Mouse (Mus musculus): ENCODE data around the gene Bpifb2. TPM values are rescaled to one million over a fixed set of nuclear protein-coding genes. Genes with fewer than 3 reads are reported as not detected.

The Bpifb2 gene
- polyA plus RNA-seq, 1 experiment from 2014 or later: not detected

DNA sequence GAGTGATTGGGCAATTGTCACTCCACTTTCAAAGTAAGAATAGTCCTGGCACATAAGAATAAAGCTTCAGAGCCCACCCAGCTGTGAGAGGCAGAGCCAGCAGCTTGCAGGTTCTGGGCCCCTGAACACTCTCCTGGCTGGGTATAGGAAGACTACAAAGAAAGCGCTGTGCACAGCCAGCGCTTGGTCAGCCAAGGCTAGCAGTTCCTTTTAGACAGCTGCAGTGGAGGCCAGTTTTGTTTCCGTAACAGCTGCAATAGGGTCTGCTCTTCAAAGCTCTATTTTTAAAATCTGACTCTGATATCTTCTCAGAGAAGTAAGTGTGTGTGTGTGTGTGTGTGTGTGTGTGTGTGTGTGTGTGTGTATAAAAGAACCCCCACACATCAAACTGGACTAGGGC, 12.9 kb upstream of the Bpifb2 start:
- Histone ChIP-seq H3K9me3 (replicated peaks) (no peaks in the 10 kb centered on the region), H3K9ac (no peak overlapping the region), H3K36me3 (no peaks in the 10 kb centered on the region), H3K4me1 (no peaks in the 10 kb centered on the region), H3K4me3 (replicated peaks) (no peak overlapping the region), H3K27me3 (no peaks in the 10 kb centered on the region), H3K27ac (no peak overlapping the region), H3K4me2 (no peak overlapping the region)
- 72% methylated on average over 3 of the region's 3 CpGs for WGBS
- ATAC-seq (replicated peaks; ENCODE audit: low FRiP score): no peak

- no peak within 1 kb of the TSS for H3K4me3 ChIP-seq (replicated peaks)
- no peak within 1 kb of the TSS for H3K27ac ChIP-seq
- no peaks in the 10 kb centered on the region for H3K9me3 ChIP-seq (replicated peaks)
- no peak within 1 kb of the TSS for H3K4me2 ChIP-seq
- WGBS: 91% methylated on average over 4 of the region's 4 CpGs
- H3K36me3 ChIP-seq: no peaks in the 10 kb centered on the region
- H3K27me3 ChIP-seq: no peaks in the 10 kb centered on the region
- no peaks in the 10 kb centered on the region for H3K4me1 ChIP-seq
- H3K9ac ChIP-seq: no peak within 1 kb of the TSS
- ATAC-seq (replicated peaks; ENCODE audit: low FRiP score): no peak
These were observed 3.9 kb upstream of the Bpifb2 start, which contains the start of gene Sun5 for GRCm38 (mm10) chr2:153870984-153871383. Gene Sun5 (minus strand): TSS chr2:153871084.

DNA sequence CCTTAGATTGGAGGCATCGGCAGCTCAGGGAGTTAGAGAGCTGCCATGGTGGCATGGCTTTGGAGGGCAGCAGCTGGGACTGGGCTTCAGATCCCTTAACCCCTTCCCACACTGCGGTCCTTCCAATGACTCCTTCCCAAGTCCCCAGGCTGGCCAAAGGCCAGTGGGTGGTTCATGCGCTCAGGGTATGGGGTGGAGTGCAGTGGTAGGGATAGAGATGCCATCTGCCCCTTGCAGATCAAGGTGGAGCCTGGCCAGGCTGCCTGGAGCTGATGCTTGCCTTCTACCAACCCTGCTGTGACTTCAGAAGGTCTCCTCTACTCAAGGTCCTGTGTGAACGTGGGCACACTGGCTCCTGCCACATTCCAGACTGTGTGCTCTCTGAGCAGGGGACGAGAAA, 24.3 kb downstream of the Bpifb2 start:
- Histone ChIP-seq H3K9ac (no peak overlapping the region), H3K4me3 (replicated peaks) (no peak overlapping the region), H3K27me3 (no peaks in the 10 kb centered on the region), H3K4me2 (no peak overlapping the region), H3K27ac (no peak overlapping the region), H3K4me1 (no peaks in the 10 kb centered on the region), H3K36me3 (no peaks in the 10 kb centered on the region), H3K9me3 (replicated peaks) (no peaks in the 10 kb centered on the region)
- 81% methylated on average over 5 of the region's 5 CpGs for WGBS
- ATAC-seq (replicated peaks; ENCODE audit: low FRiP score): no peak

GRCm38 (mm10) chr2:153900088-153900487, 25.2 kb downstream of the Bpifb2 start, which contains the start of gene Bpifb6:
Gene Bpifb6 (plus strand): TSS chr2:153900388.
- Histone ChIP-seq H3K9ac (no peak within 1 kb of the TSS), H3K36me3 (no peaks in the 10 kb centered on the region), H3K9me3 (replicated peaks) (no peaks in the 10 kb centered on the region), H3K4me2 (no peak within 1 kb of the TSS), H3K27me3 (no peaks in the 10 kb centered on the region), H3K27ac (no peak within 1 kb of the TSS), H3K4me1 (no peaks in the 10 kb centered on the region), H3K4me3 (replicated peaks) (no peak within 1 kb of the TSS)
- WGBS: 71% methylated on average over 4 of the region's 4 CpGs
- no peak for ATAC-seq (replicated peaks; ENCODE audit: low FRiP score)

DNA sequence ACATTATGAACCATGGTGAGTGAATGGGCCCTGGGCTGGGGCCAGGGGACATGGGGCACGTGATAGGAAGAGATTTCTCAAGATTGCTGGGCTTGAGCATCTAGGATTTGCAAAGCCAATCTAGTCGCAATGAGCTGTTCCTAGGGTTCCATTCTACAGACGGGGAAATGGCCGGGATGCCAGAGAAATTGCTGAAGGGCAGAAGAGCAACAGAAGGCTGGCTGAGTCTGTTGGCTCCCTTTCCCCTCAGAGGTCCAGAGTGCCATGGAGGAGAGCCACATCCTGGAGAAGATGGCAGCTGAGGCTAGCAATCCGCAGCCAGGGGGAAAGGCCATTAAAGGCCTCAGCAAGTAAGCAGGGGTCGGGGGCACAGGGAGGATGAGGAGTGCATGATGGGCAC, 27.9 kb downstream of the Bpifb2 start:
- Histone ChIP-seq H3K27ac (no peak overlapping the region), H3K4me3 (replicated peaks) (no peak overlapping the region), H3K4me2 (no peak overlapping the region), H3K27me3 (no peaks in the 10 kb centered on the region), H3K36me3 (no peaks in the 10 kb centered on the region), H3K9ac (no peak overlapping the region), H3K9me3 (replicated peaks) (no peaks in the 10 kb centered on the region), H3K4me1 (no peaks in the 10 kb centered on the region)
- 75% methylated on average over 6 of the region's 6 CpGs for WGBS
- no peak for ATAC-seq (replicated peaks; ENCODE audit: low FRiP score)

- H3K4me3 ChIP-seq (replicated peaks): no peak overlapping the region
- WGBS: 86% methylated on average over 4 of the region's 4 CpGs
- H3K36me3 ChIP-seq: no peaks in the 10 kb centered on the region
- no peaks in the 10 kb centered on the region for H3K9me3 ChIP-seq (replicated peaks)
- H3K27ac ChIP-seq: no peak overlapping the region
- no peaks in the 10 kb centered on the region for H3K4me1 ChIP-seq
- no peaks in the 10 kb centered on the region for H3K27me3 ChIP-seq
- no peak for ATAC-seq (replicated peaks; ENCODE audit: low FRiP score)
- H3K9ac ChIP-seq: no peak overlapping the region
- no peak overlapping the region for H3K4me2 ChIP-seq
These were observed 31.8 kb downstream of the Bpifb2 start for GRCm38 (mm10) chr2:153906626-153907025.

DNA sequence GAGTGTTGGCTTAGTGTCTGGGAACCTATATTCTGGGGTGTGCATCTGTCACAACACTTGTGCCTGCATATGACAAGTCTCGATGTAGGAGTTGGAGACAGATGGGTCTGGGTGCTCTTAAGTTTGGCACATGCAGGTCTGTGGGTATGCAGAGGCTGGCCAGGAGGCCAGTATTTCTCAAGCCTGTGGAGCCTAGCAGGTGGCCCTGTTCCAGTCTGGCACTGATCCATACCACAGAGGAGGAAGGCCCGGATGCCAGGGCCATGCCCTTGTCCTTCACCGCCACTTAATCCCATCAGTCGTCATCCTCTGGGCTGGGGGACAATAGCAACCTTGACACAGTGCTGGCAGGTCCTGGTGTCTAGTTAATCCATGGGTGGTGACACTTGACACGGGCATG, 39.3 kb downstream of the Bpifb2 start:
- Histone ChIP-seq H3K9ac (no peak overlapping the region), H3K9me3 (replicated peaks) (no peaks in the 10 kb centered on the region), H3K4me2 (no peak overlapping the region), H3K36me3 (no peaks in the 10 kb centered on the region), H3K27me3 (no peaks in the 10 kb centered on the region), H3K4me3 (replicated peaks) (no peak overlapping the region), H3K27ac (no peak overlapping the region), H3K4me1 (no peaks in the 10 kb centered on the region)
- 63% methylated on average over 5 of the region's 5 CpGs for WGBS
- no peak for ATAC-seq (replicated peaks; ENCODE audit: low FRiP score)

DNA sequence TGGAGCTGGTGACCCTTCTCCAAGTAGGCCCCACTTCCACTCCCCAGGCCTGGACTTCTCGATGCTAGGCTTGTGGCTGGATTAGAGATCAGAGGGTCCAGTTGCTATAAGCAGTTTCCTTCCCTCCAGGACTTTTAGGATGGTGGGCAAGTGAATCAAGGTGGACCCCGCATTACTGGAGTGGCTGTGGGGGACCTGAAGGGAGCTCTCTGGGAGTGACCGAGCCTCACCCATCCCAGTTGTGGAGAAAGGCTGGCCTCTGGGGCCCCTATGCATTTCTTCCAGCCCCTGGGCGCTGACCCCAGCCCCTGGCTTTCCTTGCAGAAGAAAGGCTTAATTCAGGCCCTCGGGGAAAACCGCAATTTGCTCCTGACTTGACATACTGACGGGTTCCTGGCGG, 43.1 kb downstream of the Bpifb2 start, which contains the start of gene Bpifb3:
Bpifb3 (plus strand) TSS at position 301 of the 400 bp plus-strand sequence.
- ATAC-seq (replicated peaks; ENCODE audit: low FRiP score): no peak
- H3K27ac ChIP-seq: no peak within 1 kb of the TSS
- H3K9me3 ChIP-seq (replicated peaks): no peaks in the 10 kb centered on the region
- no peaks in the 10 kb centered on the region for H3K27me3 ChIP-seq
- no peaks in the 10 kb centered on the region for H3K4me1 ChIP-seq
- H3K36me3 ChIP-seq: no peaks in the 10 kb centered on the region
- no peak within 1 kb of the TSS for H3K4me2 ChIP-seq
- H3K9ac ChIP-seq: no peak within 1 kb of the TSS
- no peak within 1 kb of the TSS for H3K4me3 ChIP-seq (replicated peaks)
- 73% methylated on average over 8 of the region's 8 CpGs for WGBS

DNA sequence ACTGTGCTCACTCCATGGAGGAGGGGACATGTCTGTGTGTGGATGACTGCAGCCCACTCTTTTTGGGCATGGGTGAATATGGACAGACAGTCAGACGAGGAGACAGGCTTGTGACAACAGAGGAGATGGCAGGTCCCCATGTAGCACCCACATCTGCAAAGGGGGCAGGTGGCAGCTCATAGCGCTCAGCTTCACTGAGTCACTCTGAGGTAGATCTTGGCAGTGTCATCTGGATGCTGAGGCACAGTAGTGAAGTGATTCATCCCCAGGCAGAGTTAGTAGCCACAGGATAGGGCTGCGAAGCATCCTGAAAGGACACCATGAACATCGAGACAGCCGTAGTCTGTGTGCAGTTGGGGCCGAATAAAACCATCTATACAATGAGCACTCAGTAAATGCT, 46.4 kb downstream of the Bpifb2 start:
- Histone ChIP-seq H3K27me3 (no peaks in the 10 kb centered on the region), H3K4me3 (replicated peaks) (no peak overlapping the region), H3K9me3 (replicated peaks) (no peaks in the 10 kb centered on the region), H3K36me3 (no peaks in the 10 kb centered on the region), H3K9ac (no peak overlapping the region), H3K27ac (no peak overlapping the region), H3K4me2 (no peak overlapping the region), H3K4me1 (no peaks in the 10 kb centered on the region)
- ATAC-seq (replicated peaks; ENCODE audit: low FRiP score): no peak
- 85% methylated on average over 6 of the region's 6 CpGs for WGBS

- no peak overlapping the region for H3K27ac ChIP-seq
- H3K4me2 ChIP-seq: no peak overlapping the region
- no peaks in the 10 kb centered on the region for H3K4me1 ChIP-seq
- H3K4me3 ChIP-seq (replicated peaks): no peak overlapping the region
- ATAC-seq (replicated peaks; ENCODE audit: low FRiP score): no peak
- H3K36me3 ChIP-seq: no peaks in the 10 kb centered on the region
- no peak overlapping the region for H3K9ac ChIP-seq
- no peaks in the 10 kb centered on the region for H3K27me3 ChIP-seq
- WGBS: 46% methylated on average over 3 of the region's 3 CpGs
- no peaks in the 10 kb centered on the region for H3K9me3 ChIP-seq (replicated peaks)
These were observed 55.1 kb downstream of the Bpifb2 start for GRCm38 (mm10) chr2:153929871-153930413.

DNA sequence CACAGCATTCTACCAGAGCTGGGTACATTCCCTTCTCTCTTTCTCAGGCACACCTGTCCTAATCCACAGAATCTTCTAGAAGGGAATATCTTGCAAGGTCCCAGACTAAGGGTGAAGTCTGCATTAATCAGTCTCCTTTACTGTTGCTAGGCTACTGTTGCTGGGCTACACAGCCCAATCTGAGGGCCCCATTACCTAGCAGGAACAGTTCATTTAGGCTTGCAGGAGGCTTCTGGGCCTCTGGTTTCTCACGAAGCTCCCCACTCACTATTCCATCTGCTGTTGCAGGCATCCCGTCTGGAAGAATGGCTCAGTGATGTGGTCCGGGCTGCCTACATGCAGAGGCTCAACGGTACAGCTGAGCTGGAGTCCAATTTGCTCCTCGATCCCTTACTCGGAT, 56.3 kb downstream of the Bpifb2 start:
- no peak for ATAC-seq (replicated peaks; ENCODE audit: low FRiP score)
- no peak overlapping the region for H3K27ac ChIP-seq
- H3K36me3 ChIP-seq: no peaks in the 10 kb centered on the region
- no peaks in the 10 kb centered on the region for H3K27me3 ChIP-seq
- WGBS: 80% methylated on average over 6 of the region's 6 CpGs
- no peak overlapping the region for H3K4me2 ChIP-seq
- H3K4me1 ChIP-seq: no peaks in the 10 kb centered on the region
- H3K9ac ChIP-seq: no peak overlapping the region
- no peak overlapping the region for H3K4me3 ChIP-seq (replicated peaks)
- H3K9me3 ChIP-seq (replicated peaks): no peaks in the 10 kb centered on the region

DNA sequence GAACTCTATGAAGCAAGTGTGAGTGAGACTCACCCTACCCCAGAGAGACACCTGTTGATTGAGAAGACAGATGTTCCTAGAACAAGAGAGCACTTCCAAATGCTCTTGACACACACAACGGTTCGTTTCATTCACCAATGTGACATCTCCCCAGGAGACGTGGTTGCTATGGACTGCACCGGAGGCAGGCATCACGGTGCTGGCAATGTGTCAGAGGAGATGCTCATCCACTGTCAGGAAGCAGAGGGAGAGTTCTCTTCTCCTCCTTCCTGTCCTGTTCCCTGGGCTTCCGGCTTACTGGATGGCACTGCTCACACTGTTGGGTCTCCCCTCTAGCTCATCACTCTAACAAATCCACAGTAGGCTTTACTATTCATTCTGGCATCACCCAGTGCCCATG, 58.5 kb downstream of the Bpifb2 start:
- Histone ChIP-seq H3K27ac (no peak overlapping the region), H3K4me1 (no peaks in the 10 kb centered on the region), H3K27me3 (no peaks in the 10 kb centered on the region), H3K36me3 (no peaks in the 10 kb centered on the region), H3K4me2 (no peak overlapping the region), H3K9me3 (replicated peaks) (no peaks in the 10 kb centered on the region), H3K4me3 (replicated peaks) (no peak overlapping the region), H3K9ac (no peak overlapping the region)
- 84% methylated on average over 6 of the region's 6 CpGs for WGBS
- no peak for ATAC-seq (replicated peaks; ENCODE audit: low FRiP score)

GRCm38 (mm10) chr2:153935348-153935747, 60.5 kb downstream of the Bpifb2 start:
- Histone ChIP-seq H3K4me3 (replicated peaks) (no peak overlapping the region), H3K9ac (no peak overlapping the region), H3K27me3 (no peaks in the 10 kb centered on the region), H3K9me3 (replicated peaks) (no peaks in the 10 kb centered on the region), H3K27ac (no peak overlapping the region), H3K36me3 (no peaks in the 10 kb centered on the region), H3K4me2 (no peak overlapping the region), H3K4me1 (no peaks in the 10 kb centered on the region)
- WGBS: 89% methylated on average over 6 of the region's 6 CpGs
- ATAC-seq (replicated peaks; ENCODE audit: low FRiP score): no peak
